Mouse (Mus musculus) cerebellum, postnatal 4 days (tissue): Measurements from ENCODE around the gene Olfr796.

Experiments used
- DNase-seq, 2 experiments: peaks; one replicate each; pipeline ENCODE4 v3.0.0; 2022; ENCODE audit warnings: low spot score in 2 of 2, mixed read lengths in 1 of 2

Gene Olfr796

DNA sequence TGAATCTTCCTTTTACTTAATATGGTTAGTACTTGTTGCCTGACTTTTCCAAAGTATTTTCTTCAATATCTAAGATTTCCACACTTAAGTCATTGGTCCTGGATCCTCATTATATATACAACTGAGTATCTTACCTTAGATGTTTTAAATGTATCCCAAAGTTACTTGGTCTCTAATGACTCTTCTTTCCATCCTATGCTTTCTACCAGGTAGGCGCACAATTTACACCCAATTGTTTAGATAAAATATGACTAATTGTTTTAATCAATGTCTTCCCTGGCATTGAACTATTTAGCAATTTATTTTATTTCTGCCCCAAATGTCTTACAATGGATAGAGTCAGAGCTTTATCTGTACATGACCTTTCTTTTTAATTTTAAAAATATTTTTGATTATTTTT lies at the start of gene Olfr796:
Gene Olfr796, minus strand, starts transcription at position 101 of the 400 bp plus-strand sequence.
- no peak for DNase-seq

DNA sequence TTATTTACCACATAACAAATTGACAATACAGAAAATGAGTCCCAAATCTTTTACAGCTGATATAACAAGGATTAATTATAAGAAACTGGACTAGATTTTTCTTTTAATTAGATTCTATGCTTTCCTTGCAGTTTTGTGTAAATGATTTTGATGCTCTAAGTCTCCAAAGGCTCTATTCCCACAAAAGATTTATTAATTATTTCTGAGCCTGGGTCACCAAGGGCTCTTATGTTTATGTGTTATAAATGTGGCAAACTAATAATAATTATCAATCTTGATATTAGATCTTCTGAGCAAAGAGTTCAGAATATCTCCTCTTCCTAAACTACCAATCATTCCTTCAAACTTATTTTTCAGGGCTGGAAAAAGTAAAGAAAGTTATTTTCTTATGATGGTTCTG lies 45.0 kb upstream of the Olfr796 start, which contains the start of gene Olfr800:
Gene Olfr800, plus strand, starts transcription at position 301 of the 400 bp plus-strand sequence.
- DNase-seq, result no peak

DNA sequence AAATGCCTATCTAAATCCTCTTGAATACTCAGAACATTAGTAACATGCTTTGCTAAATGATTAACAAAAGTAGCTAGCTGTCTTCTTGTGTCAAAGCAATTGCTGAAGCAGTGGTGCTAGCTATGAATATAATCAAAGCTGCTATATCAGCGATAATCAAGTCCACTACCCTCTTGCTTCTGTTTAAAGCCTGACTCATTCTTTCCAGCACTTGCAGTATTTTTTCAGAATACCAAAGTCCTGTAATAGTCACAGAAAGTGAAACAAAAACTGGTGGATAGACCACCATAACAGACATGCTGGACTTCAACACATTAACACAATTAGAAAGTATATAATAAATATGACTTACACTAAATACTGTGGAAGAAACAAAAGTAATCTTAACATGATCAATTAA lies 39.4 kb upstream of the Olfr796 start:
- no peak for DNase-seq

DNA sequence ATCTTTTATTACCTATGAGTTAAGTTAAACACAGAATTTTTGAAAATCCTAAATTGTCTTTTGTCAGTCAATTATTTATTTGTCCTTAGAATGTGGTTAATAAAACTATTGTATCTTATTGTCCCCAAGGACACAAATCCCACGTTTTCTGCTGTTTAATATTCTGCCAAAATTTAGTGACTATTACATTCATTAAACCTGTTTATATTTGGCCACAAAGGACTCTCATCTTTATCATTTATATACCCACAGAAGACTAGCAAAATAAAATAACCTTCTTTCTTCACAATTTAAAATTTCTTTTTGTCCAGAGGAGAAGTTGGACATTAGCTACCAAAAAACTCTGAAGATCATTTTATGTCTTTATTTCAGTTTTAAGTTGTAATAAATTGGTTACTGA lies 24.8 kb upstream of the Olfr796 start, which contains the start of gene Olfr799:
Gene Olfr799, plus strand, starts transcription at position 301 of the 400 bp plus-strand sequence.
- DNase-seq, result no peak

DNA sequence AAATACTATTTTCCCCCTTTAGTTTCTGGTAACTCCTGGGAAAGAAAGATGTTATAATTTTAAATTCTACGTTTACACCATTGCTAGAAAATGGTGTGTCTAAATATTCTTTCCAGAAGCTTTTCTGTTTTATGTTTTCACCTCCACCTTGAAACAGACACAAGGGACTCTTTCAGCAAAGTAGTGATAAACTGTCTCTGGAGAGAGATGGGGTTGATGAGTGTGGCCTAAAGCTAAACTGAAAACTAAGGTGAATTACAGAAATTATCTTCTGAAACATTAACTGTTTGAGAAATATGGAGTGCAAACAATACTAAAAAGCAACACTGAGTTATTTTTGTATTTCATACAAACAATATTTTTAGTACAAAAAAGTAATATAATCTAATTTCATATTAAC lies 15.5 kb upstream of the Olfr796 start, which contains the start of gene Olfr798:
Gene Olfr798, minus strand, starts transcription at position 101 of the 400 bp plus-strand sequence.
- DNase-seq, result no peak

DNA sequence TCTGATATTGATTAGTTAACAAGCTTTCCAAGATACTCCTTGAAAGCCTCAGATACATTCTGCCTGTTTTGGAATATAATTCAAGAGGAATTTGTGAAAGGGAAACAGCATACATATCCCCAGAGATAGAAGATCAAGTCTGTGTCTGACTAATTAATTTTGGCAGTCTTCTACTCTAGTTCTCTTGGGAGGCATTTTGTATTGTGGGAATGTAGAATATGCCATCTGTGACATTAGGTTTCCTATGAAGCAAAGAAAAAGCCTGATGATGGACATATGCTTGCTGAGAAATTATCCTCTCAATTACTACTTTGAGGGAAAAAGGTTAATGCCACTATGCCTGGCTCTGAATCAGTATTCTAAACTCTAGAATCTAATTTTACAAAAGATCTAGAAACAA lies 10.9 kb upstream of the Olfr796 start:
- DNase-seq, result no peak

DNA sequence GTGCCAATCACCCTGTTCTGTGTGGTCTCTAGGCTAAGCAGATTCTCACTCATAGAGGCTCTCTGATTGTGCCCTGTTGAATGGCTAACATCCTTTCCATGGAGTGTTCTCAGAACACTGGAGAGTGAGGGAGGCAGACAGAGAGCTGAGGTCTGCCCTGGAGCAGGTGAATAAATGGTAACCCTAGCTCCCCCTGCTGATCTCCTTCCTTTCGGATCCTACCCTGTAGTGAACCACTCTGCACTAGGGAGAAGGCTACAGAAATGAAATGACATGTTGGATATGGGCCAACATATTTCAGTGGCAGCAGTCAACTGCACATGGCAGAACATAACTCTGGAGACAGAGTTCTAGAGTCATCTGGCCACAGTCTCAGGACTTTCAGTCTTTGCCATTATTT lies 9.4 kb upstream of the Olfr796 start:
- no peak for DNase-seq

DNA sequence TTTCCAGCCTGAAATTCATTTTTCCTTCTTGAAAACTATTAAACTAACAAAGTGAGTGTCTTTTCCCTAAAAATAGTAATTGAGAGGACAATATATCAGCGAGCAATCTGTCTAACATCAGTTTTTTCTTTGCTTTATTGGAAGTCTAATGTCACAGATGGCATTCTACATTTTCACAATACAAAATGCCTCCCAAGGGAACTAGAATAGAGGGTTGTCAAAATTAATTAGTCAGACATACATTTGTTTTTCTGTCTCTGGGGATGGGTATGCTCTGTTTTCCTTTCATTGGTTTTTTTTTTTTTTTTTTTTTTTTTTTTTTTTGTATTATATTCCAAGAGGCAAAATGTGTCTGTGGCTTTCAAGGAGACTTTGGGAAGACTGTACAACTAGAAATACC lies 35.3 kb downstream of the Olfr796 start:
- DNase-seq, result no peak

DNA sequence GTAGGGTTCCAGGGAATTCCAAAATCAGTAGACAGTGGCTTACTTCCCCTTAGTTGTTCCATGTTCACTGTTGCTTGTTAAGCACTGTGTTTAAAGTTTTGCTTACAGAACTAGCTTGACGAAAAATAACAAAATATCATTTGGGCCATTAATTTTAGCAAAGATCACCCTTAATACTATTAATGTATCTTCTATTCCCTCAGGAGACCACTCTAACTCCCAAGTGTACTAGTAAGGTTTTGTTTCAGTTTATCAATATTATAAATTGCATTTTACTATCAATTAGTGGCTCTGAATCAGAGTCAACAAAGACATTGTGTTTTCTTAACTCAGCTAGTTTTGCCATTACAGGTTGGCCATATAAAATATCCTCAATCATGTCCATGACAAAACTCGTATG lies 45.0 kb downstream of the Olfr796 start, which contains the start of gene Olfr794:
Gene Olfr794, plus strand, starts transcription at position 301 of the 400 bp plus-strand sequence.
- DNase-seq, result no peak
